Mouse (Mus musculus) lung, postnatal 14 days (tissue): ENCODE results near the gene Tnfsf4.

Experiments
- DNase-seq: peaks from one replicate; pipeline ENCODE4 v3.0.0; 2021

Tnfsf4 gene

DNA sequence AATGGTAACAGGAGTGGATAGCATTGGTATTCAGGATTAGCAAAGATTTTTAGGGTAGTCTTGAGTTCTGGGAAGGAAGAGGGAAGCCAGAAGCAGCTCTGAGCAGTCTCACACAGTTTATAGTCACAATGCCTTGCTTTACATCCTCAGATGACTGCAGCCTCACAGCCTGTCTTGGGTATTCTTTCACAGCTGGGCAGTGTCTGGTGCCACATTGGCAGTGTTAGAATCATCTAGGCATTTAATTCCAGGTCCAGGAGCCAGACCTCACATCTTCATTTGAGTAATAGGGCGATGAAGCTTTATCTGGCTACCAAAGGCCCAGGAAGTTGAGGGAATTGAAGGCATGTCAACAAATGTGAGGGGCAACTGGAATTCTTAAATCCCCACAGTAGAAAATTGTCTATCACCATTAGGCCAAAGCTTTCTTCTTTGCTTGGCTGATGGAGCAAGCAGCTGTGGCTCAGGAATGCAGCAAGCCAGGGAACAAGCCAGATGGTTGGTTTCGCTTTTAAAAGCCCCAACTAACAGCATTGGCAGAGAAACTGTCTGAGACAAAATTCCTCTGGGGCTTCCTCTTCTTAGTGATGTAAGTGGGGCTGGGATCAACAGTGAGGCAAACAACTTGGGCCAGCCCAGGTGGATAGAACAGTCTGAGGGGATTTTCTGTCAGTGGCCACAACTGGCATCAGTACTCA, 68.3 kb downstream of the Tnfsf4 start:
- DNase-seq = peak; percentile 26
